Mouse (Mus musculus) olfactory bulb, adult 2 months (tissue): ENCODE measurements around the gene Ilf2.

Source experiments
- CTCF ChIP-seq: fragments of 200-500 bp; IDR thresholded peaks from 2 replicates; pipeline ENCODE4 v1.5.1; 2012; ENCODE audit warnings: low read depth, mild to moderate bottlenecking, low read length, moderate library complexity; ENCODE audit not compliant: insufficient read depth
- POLR2A ChIP-seq: fragments of 200-500 bp; IDR thresholded peaks from 2 replicates; pipeline ENCODE4 v1.6.1; 2012; ENCODE audit warnings: mild to moderate bottlenecking, low read depth, low read length, moderate library complexity; ENCODE audit not compliant: insufficient read depth

GRCm38 (mm10) chr3:90525421-90525820, 49.5 kb downstream of the Ilf2 start:
- TF ChIP-seq POLR2A = no peak
- TF ChIP-seq CTCF = no peak
